Mouse (Mus musculus) olfactory bulb, adult 2 months (tissue): ENCODE measurements around the gene Scaf4.

ENCODE experiments used
- CTCF ChIP-seq: fragments of 200-500 bp; IDR thresholded peaks from 2 replicates; pipeline ENCODE4 v1.5.1; 2012; ENCODE audit warnings: low read depth, mild to moderate bottlenecking, low read length, moderate library complexity; ENCODE audit not compliant: insufficient read depth
- POLR2A ChIP-seq: fragments of 200-500 bp; IDR thresholded peaks from 2 replicates; pipeline ENCODE4 v1.6.1; 2012; ENCODE audit warnings: mild to moderate bottlenecking, low read depth, low read length, moderate library complexity; ENCODE audit not compliant: insufficient read depth

- TF ChIP-seq CTCF (no peak), POLR2A (no peak)
Measured at GRCm38 (mm10) chr16:90213477-90214339, 70.6 kb downstream of the Scaf4 start.
